Mouse (Mus musculus) lung, embryonic 16.5 days (tissue): ENCODE measurements around the gene Cd247. TPM values are rescaled to one million over a fixed set of nuclear protein-coding genes. Genes with fewer than 3 reads are reported as not detected.

Source experiments
- ATAC-seq: fragments of 200-750 bp; cut with Nextera tagmentation; 2 replicates; pipeline ENCODE4 v1.8.0; 2017; ENCODE audit warnings: low read depth, mild to moderate bottlenecking, moderate library complexity
- H3K27ac ChIP-seq: fragments of 300-500 bp; sonication (generic); 2 replicates; pipeline ENCODE4 v1.5.1; 2014; ENCODE audit warnings: mild to moderate bottlenecking, control low read depth, low read length
- H3K27me3 ChIP-seq: fragments of 300-500 bp; sonication (generic); 2 replicates; pipeline ENCODE4 v1.6.1; 2014; ENCODE audit warnings: low read depth, low read length, mixed read lengths; ENCODE audit not compliant: control insufficient read depth, insufficient read depth
- H3K36me3 ChIP-seq: fragments of 300-500 bp; sonication (generic); 2 replicates; pipeline ENCODE4 v1.6.1; 2014; ENCODE audit warnings: low read length; ENCODE audit not compliant: control insufficient read depth, insufficient read depth
- H3K4me1 ChIP-seq: fragments of 300-500 bp; sonication (generic); replicated peaks from 2 replicates; pipeline ENCODE4 v1.6.1; 2014; ENCODE audit warnings: low read length, mixed read lengths; ENCODE audit not compliant: control insufficient read depth, insufficient read depth
- H3K4me2 ChIP-seq: fragments of 300-500 bp; sonication (generic); 2 replicates; pipeline ENCODE4 v1.6.1; 2014; ENCODE audit warnings: low read depth, low read length, control low read depth
- H3K4me3 ChIP-seq: fragments of 300-500 bp; sonication (generic); 2 replicates; pipeline ENCODE4 v1.5.1; 2014; ENCODE audit warnings: mild to moderate bottlenecking, low read length, control low read depth
- H3K9ac ChIP-seq: fragments of 300-500 bp; sonication (generic); 2 replicates; pipeline ENCODE4 v1.6.1; 2014; ENCODE audit warnings: low read length, control low read depth
- H3K9me3 ChIP-seq: fragments of 300-500 bp; sonication (generic); 2 replicates; pipeline ENCODE4 v1.6.1; 2016; ENCODE audit warnings: low read length; ENCODE audit not compliant: control insufficient read depth
- WGBS: fragments of 180-500 bp; shearing (Covaris S2); extraction: QIAGEN DNeasy Blood & Tissue Kit; methylation state at CpG from one replicate; pipeline ENCODE4 v1.1.7; 2014; 5-methylcytosine and 5-hydroxymethylcytosine counted together
- polyA plus RNA-seq: library from polyadenylated mRNA; unstranded; fragments of >200 nt; fragmentation: Nextera tagmentation; extraction: Ambion mirVana; gene quantifications from 2 replicates; pipeline ENCODE4 v1.2.1, GENCODE M21; 2015

Cd247 gene
- polyA plus RNA-seq, 1 experiment from 2014 or later = 2.1 TPM

- Histone ChIP-seq H3K9ac (no peak overlapping the region), H3K4me3 (no peak overlapping the region), H3K9me3 (no peaks in the 10 kb centered on the region), H3K4me1 (no peaks in the 10 kb centered on the region), H3K27me3 (no peaks in the 10 kb centered on the region), H3K4me2 (no peak overlapping the region), H3K27ac (no peak overlapping the region), H3K36me3 (peaks cover 7% of the 10 kb centered on the region)
- 92% methylated on average over 1 of the region's 1 CpGs for WGBS
- ATAC-seq = no peak
These were observed 115.1 kb downstream of the Cd247 start for GRCm38 (mm10) chr1:165903596-165903995.

GRCm38 (mm10) chr1:165908153-165908552 is 119.7 kb downstream of the Cd247 start:
- no peaks in the 10 kb centered on the region for H3K9me3 ChIP-seq
- peaks cover 6% of the 10 kb centered on the region for H3K36me3 ChIP-seq
- H3K4me1 ChIP-seq = no peaks in the 10 kb centered on the region
- no peak overlapping the region for H3K4me3 ChIP-seq
- H3K9ac ChIP-seq = no peak overlapping the region
- no peak for ATAC-seq
- 87% methylated on average over 2 of the region's 2 CpGs for WGBS
- no peaks in the 10 kb centered on the region for H3K27me3 ChIP-seq
- no peak overlapping the region for H3K27ac ChIP-seq
- no peak overlapping the region for H3K4me2 ChIP-seq

- H3K27ac ChIP-seq = no peak overlapping the region
- H3K9ac ChIP-seq = no peak overlapping the region
- ATAC-seq = no peak
- no peaks in the 10 kb centered on the region for H3K27me3 ChIP-seq
- peaks cover 6% of the 10 kb centered on the region for H3K36me3 ChIP-seq
- no peak overlapping the region for H3K4me3 ChIP-seq
- H3K4me2 ChIP-seq = no peak overlapping the region
- H3K4me1 ChIP-seq = no peaks in the 10 kb centered on the region
- WGBS = 79% methylated on average over 3 of the region's 3 CpGs
- H3K9me3 ChIP-seq = no peaks in the 10 kb centered on the region
These were observed 120.3 kb downstream of the Cd247 start for GRCm38 (mm10) chr1:165908806-165909205.

GRCm38 (mm10) chr1:165909471-165909870 is 121.0 kb downstream of the Cd247 start:
- Histone ChIP-seq H3K4me3 (no peak overlapping the region), H3K4me1 (no peaks in the 10 kb centered on the region), H3K9me3 (no peaks in the 10 kb centered on the region), H3K27ac (no peak overlapping the region), H3K9ac (no peak overlapping the region), H3K36me3 (peaks cover 6% of the 10 kb centered on the region), H3K27me3 (no peaks in the 10 kb centered on the region), H3K4me2 (no peak overlapping the region)
- WGBS = 95% methylated on average over 3 of the region's 3 CpGs
- no peak for ATAC-seq

GRCm38 (mm10) chr1:165913720-165914415 is 125.4 kb downstream of the Cd247 start:
- Histone ChIP-seq H3K9ac (no peak overlapping the region), H3K4me3 (no peak overlapping the region), H3K4me2 (no peak overlapping the region), H3K27ac (no peak overlapping the region), H3K4me1 (no peaks in the 10 kb centered on the region), H3K9me3 (no peaks in the 10 kb centered on the region), H3K36me3 (peaks cover 5% of the 10 kb centered on the region; the same call in 1 of the 2 replicates), H3K27me3 (no peaks in the 10 kb centered on the region)
- 80% methylated on average over 2 of the region's 2 CpGs for WGBS
- ATAC-seq = no peak

- H3K4me3 ChIP-seq = no peak overlapping the region
- no peaks in the 10 kb centered on the region for H3K9me3 ChIP-seq
- no peak overlapping the region for H3K4me2 ChIP-seq
- H3K9ac ChIP-seq = no peak overlapping the region
- no peak for ATAC-seq
- H3K27me3 ChIP-seq = no peaks in the 10 kb centered on the region
- H3K27ac ChIP-seq = no peak overlapping the region
- H3K36me3 ChIP-seq = peaks cover 5% of the 10 kb centered on the region; the same call in 1 of the 2 replicates
- 0 out of 2 replicates have a peak, but pooled peaks cover under 1% of the 10 kb centered on the region for H3K4me1 ChIP-seq
- 79% methylated on average over 2 of the region's 2 CpGs for WGBS
These were observed 125.9 kb downstream of the Cd247 start for GRCm38 (mm10) chr1:165914416-165914801.

GRCm38 (mm10) chr1:165921026-165921425 is 132.5 kb downstream of the Cd247 start:
- H3K4me1 ChIP-seq = 0 out of 2 replicates have a peak, but pooled peaks cover 3% of the 10 kb centered on the region
- 66% methylated on average over 3 of the region's 3 CpGs for WGBS
- no peak overlapping the region for H3K4me2 ChIP-seq
- H3K36me3 ChIP-seq = peaks cover 5% of the 10 kb centered on the region; the same call in 1 of the 2 replicates
- H3K4me3 ChIP-seq = no peak overlapping the region
- no peaks in the 10 kb centered on the region for H3K27me3 ChIP-seq
- H3K27ac ChIP-seq = no peak overlapping the region
- H3K9me3 ChIP-seq = no peaks in the 10 kb centered on the region
- ATAC-seq = no peak
- H3K9ac ChIP-seq = no peak overlapping the region

GRCm38 (mm10) chr1:165922488-165922887 is 134.0 kb downstream of the Cd247 start:
- 88% methylated on average over 1 of the region's 1 CpGs for WGBS

GRCm38 (mm10) chr1:165925207-165925606 is 136.7 kb downstream of the Cd247 start:
- 84% methylated on average over 2 of the region's 2 CpGs for WGBS

More at GRCm38 (mm10) chr1:165922488-165922887, 134.0 kb downstream of the Cd247 start:
- H3K4me3 ChIP-seq = no peak overlapping the region
- no peak overlapping the region for H3K4me2 ChIP-seq
- H3K36me3 ChIP-seq = no peaks in the 10 kb centered on the region
- H3K4me1 ChIP-seq = 0 out of 2 replicates have a peak, but pooled peaks cover 3% of the 10 kb centered on the region
- H3K9ac ChIP-seq = no peak overlapping the region
- no peak for ATAC-seq
- no peaks in the 10 kb centered on the region for H3K9me3 ChIP-seq
- H3K27ac ChIP-seq = no peak overlapping the region
- H3K27me3 ChIP-seq = no peaks in the 10 kb centered on the region

More at GRCm38 (mm10) chr1:165925207-165925606, 136.7 kb downstream of the Cd247 start:
- Histone ChIP-seq H3K9ac (no peak overlapping the region), H3K36me3 (no peaks in the 10 kb centered on the region), H3K4me3 (no peak overlapping the region), H3K9me3 (no peaks in the 10 kb centered on the region), H3K27me3 (no peaks in the 10 kb centered on the region), H3K27ac (no peak overlapping the region), H3K4me2 (no peak overlapping the region), H3K4me1 (no peaks in the 10 kb centered on the region)
- no peak for ATAC-seq
